Mouse (Mus musculus) ovary, adult 2 months (tissue): Measurements from ENCODE around the gene Mterf2. TPM values are rescaled to one million over a fixed set of nuclear protein-coding genes. Genes with fewer than 3 reads are reported as not detected.

Source experiments
- polyA plus RNA-seq: library from polyadenylated mRNA; depleted of rRNA; stranded (reverse); fragments of >200 nt; gene quantifications from 2 replicates; pipeline ENCODE4 v1.2.3, GENCODE M21; 2012; rRNA removed

Gene Mterf2
- polyA plus RNA-seq: 0.90 and 3.8 TPM in 2 replicates

DNA sequence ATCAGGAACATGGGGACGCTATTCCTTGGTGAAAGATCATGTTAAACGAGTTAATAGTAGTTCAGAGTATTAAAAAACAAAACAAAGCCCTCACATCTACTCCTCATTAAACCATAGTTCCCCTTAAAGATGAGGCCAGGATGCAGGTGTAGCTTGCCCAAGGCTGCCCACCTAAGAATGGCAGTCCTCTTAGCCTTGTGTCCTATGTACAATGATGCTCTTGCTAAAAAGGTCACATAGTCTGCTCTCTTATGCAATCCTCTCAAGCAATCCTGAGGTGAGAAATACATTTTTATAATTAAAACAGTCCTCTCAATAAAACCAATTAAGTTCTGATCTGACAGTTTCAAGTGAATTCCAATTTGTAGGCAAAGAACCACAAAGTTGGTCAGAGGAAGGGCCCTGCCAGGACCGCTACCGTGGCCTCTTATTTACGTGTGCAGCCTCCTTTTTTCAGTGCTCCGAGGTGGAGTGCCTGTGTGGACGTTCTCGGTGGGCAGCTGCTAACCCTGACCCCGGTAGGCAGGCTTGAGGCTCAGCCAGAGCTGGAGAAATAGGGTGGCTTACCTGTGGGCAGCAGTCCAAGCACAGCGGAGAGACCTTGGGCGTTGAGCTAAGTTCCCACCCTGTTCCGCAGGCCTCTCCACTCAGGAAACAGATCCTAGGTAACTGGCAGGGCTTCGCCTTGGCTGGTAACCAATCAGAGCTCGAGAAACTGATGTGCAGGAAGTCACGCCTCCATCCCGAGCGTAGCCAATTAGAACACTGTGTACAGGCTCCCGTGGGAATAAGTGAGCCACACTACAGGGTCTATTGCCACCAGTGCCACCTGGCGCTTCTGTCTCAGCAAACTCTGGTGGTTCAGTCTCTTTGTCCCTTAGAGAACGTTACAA, at the start of gene Mterf2:
TSS of gene Mterf2 (minus strand) at position 633 of the 893 bp plus-strand sequence.

DNA sequence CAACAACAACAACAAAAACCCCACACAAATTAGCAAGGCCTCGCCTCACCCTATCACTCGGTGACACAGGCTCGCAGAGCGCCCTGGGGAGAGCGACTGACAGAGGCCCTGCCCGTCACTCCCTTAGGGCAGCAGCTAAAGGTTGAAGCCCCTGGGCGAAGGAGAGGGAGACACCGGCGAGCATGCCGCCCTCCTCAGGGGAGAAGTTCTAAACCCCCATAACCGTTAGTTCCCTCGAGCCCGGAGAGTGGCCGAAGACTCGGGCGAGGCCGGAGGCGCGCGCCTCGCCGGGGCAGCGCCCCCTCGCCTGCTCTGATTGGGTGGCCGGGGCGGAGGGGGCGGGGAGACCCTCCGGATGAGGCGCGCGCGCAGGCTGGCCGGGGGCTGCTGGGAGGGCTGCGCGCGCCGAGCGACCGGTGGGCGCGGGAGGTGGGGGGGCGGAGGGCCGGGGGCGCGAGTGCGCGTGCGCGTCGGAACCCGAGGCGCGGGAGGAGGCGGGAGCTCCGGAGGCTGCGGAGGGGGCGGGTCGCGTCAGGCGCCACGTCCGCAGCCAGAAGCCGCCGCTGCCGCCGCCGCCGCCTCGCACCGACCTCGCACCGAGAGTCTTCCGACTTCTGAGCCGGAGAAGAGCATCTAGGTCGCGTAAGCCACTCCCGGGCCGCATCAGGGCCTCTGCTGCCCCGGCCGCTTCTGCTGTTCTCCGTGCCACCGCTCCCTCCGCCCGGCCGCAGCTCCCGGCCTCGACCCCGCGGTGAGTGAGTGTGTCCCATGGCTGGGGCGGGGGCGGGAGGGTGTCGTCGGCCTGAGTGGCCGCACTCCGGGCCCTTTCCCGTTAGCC, 25.4 kb downstream of the Mterf2 start, which contains the start of the genes Fhl4 and Tmem263:
TSS of gene Fhl4 (minus strand) at position 249 of the 838 bp plus-strand sequence.
TSS of gene Tmem263 (plus strand) at position 381 of the 838 bp plus-strand sequence.

Other genes with a start within 250 kb of the Mterf2 start
- 9.3 and 11.7 TPM in 2 replicates for gene Ric8b, start 210.4 kb downstream of the Mterf2 start, polyA plus RNA-seq
- gene Fhl4, start 25.5 kb downstream of the Mterf2 start, polyA plus RNA-seq: 0.22 and 0.31 TPM in 2 replicates
- 11.8 and 26.3 TPM in 2 replicates for gene Tmem263, start 25.4 kb downstream of the Mterf2 start, polyA plus RNA-seq
- 13.9 and 22.9 TPM in 2 replicates for gene Cry1, start 57.0 kb upstream of the Mterf2 start, polyA plus RNA-seq